Mouse (Mus musculus) spleen, postnatal 4 days (tissue): Measurements from ENCODE around the gene Plpp7.

Source experiments
- DNase-seq, 2 experiments: peaks; one replicate each; pipeline ENCODE4 v3.0.0; 2022; ENCODE audit warnings: low spot score in 2 of 2

Plpp7 gene

DNA sequence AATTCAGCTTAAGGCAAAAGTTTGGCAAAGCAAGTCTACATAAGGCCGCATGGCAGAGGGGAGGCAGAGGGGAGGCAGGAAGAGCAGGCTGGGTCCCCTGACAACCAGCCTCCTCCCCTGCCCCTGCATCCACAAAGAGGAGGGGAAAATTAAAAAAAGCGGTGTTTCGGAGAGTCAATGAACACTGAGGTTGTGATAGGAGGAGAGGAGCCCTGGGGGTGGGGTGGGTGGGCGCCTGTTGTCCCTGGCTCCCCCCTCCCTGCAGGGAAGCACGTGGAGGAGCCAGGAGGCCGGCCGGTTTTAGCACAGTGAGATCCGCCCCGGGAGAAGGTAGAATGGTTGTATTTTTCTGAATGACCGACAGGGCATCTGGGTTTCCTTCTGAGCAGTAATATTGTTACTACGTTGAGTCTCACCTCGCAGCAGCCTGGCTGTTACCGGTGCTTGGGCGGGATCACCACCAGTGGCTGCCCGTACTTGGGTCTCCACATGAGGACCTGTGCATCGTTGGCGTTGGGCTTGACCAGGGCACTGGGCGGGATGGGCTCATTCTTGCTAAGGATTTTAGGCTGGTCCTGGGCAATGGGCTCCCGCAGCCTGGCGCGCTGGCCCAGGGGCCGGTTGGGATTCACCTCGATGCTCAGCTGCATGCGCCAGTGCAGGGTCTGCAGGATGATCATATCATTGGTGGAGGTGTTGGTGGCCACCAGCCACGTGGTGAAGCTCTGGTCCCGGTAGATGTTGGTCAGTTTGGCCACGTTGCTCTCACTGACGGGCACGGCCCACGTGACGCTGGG lies 26.3 kb upstream of the Plpp7 start:
- DNase-seq = peak in 1 of 2 experiments; percentile 59

DNA sequence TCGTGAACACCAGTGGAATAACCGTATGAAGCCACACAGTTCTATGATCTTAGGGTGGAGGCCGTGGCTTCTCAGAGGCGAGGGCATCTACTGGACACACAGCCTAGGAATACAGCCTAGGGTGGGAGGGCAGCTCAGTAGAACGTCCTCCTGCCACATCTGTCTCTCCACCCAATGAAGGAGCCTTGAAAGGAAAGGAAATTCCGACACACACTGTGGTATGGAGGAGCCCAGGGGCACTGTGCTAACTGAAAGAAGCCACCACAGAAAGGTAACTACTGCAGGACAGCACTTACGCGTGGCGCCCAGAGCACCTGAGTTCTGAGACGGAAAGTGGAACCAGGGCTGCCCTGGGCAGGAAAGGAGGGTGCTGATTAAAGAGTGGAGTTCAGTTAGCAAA lies 24.6 kb upstream of the Plpp7 start:
- peak in 1 of 2 experiments; percentile 55 for DNase-seq

DNA sequence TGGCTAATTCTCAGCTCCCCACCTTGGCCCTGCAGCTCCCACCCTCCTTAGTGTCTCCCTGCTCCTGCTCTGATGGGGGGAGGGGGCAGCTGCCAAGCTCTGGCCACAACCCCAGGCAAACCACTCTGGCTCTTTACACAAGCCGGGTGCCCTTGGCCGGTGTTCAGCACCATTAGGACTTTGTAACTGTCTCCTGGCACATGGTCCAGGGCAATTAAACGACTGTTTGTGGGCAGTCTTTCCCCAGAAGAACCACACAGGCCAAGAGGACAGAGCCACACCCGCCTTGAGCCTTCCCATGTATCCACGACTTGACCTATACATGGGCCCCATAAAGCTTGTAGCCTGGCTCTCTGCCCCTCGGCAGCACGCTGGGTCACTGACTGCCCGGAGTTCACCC lies 20.9 kb upstream of the Plpp7 start:
- DNase-seq = no peak

DNA sequence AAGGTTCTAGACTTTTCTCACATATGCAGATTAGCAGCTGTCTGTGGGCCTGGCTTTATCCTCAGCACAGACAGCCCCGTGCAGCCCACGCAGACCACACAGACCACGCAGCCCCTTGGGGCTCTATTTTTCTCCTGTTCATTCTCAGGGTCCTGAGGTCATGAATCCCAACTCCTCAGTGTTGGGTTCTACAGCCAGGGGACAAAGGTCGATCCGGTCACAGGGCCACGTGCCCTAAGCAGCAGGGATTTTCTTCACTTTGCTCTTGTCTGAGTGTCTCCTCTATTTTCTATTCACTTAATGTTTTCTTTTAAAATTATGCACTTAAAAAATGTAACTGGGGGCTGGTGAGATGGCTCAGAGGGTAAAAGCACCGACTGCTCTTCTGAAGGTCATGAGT lies 20.0 kb upstream of the Plpp7 start:
- no peak for DNase-seq

DNA sequence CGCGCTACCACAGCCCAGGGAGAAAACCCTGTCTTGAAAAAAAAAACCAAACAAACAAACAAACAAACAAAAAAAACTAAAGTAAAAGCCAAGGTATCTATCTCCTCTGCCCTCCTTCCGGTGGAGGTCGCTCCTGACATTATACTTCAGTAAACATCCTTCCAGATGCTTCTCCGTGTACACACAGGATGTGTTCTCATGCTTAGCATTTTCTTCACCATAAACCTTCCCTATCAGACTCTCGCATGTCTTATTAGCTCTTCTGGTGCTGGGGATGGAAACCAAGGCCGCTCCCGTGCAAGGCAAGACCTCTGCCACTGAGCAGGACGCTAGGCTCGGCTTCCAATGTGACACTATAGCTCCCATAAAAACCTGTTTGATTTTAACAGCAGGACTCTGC lies 17.6 kb upstream of the Plpp7 start:
- DNase-seq = no peak

DNA sequence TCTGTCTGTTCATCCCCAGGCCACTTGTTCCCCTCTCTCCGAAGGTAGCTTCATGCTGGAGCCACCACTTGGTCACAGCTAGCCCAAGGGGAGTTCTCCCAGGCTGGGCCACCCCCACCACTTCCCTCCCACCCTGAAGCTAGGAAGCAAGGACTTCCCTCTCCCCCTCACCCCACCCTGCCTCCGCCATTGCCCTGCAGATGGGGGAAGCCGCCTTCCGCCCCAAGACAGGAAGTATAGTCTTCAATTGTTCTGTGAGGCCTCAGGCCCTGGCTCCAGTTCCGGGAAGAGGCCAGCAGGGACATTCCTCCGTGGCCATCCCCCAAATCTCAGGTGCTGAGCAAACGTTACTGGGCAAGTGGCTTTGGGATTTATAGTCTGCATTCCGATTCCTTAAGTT lies 16.8 kb upstream of the Plpp7 start:
- peak in 1 of 2 experiments; percentile 47 for DNase-seq

DNA sequence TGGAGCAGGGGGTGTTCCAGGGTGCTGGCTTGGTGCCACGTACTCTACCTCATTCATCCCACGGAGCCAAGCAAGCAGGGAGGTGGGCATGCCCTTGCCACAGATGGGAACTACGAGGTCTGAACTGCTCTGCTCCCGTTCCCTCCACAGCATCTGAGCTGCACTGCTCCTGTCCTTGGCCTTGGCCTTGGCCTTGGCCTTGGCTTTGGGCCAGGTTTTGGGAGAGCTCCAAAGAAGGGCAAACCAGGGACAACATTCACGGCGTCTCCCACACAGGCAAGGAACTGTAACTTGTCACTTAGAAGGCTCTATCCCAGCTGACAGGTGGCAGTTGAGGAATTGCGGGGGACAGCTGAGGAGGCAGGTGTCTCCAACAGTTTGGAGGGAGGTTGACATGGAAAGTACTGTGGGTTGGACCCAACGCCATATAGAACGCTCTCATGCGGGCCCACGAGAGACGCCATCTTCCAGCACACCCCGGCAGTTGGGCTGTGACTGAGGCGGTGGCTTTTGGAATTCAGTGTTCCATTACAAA lies 16.1 kb upstream of the Plpp7 start:
- no peak for DNase-seq

DNA sequence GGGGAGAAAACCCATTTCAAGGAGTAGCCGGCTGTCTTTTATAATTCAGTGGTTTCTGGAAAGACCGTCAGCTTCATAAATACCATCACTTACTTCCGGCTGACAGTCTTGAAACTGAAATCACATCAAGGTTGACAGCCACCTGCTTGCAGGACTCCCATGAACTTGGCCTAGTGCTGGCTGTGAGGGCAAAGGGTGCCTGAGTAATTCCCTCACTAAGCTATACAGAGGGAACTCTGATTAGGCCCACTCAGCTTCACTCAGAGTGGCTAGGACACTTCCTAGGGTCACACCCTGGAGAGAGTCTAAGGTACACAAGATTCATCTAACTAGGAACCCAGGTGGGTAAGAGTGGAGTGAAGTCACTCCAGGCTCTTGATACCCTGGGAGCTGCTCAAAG lies 14.6 kb upstream of the Plpp7 start:
- no peak for DNase-seq

DNA sequence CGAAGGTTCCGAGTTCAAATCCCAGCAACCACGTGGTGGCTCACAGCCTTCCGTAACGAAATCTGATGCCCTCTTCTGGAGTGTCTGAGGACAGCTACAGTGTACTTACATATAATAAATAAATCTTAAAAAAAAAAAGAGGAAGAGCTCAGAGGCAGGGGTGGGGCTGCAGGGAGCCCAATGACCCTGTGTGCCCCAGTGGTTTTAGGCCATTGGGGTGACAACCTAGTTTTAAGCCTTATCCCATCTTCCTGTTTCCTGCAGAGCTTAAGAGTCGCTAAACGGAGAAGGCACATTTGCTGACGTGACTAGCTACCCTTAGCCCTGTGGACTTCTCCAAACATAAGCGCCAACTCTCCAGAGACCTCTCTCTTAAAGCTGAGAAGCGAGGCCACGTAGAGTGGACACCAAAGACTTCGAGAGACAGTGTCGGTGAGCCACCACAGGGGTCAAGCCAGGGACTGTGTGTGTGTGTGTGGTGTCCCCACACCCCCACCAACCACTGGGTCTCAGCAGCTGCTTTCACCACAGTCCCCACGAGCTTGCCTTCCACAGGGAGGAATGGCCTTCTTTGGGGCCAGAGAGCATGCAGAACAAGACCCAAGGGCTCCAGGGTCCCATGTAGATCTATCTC lies 13.9 kb upstream of the Plpp7 start:
- DNase-seq = no peak

DNA sequence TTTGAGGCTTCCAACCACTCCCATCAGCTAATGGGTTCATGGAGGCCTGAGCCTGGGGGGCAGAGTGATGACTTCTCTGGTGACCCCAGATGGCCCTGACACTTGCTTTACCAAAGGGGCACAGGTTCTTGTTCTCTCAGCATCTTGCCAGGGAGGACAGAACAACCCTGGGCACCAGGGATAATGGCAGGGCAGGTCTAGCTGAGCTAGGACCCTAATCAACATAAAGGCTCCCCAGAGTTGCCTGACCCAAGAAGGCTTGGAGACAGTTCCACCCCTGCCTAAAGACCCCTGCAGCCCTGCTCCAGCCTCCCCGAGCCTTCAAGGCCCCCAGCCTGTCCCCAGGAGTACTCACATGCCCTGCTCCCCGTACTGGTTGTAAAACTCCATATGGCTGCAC lies 13.1 kb upstream of the Plpp7 start:
- peak in 1 of 2 experiments; percentile 74 for DNase-seq

DNA sequence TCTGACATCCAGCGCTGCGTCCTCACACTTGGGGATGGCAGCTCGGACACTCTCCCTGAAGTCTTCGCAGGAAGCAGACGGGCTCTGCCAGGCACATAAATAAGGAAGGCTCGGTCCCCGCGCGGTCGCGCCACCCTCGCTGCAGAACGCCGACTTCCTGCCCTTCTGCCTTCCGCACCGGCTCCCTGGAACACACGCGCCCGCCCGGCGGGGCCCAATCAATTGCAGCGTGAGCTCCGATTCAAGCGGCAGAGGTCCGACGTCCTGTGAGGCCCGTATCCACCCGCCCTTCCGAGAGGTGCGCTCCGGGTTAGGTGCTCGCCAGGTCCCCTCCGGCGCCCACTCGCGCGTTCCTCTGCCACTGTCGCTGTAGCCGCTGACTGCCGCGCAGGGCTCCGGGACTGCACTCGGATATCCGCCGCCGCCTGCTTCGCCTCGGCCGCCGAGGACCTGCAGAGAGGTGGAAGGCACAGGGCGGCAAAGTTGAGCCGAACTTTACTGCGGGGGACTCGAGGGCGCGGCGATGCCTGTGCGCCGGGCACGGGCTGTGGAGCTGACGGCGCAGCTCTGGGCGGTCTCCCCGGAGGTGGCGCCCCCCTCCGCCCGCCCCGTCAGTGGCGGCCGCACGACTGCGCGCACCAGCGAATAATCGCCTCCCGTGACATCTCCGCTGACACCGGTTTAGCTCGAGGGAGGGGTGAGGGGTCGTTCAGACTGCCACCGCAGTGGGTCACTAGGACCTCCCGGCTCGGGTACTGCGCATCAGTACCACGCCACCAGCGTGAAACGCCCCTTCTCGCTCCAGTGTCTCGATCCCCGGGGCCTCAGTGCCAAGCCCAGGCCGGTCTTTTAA lies 11.9 kb upstream of the Plpp7 start:
- peak; percentile 79 to 90 for DNase-seq

DNA sequence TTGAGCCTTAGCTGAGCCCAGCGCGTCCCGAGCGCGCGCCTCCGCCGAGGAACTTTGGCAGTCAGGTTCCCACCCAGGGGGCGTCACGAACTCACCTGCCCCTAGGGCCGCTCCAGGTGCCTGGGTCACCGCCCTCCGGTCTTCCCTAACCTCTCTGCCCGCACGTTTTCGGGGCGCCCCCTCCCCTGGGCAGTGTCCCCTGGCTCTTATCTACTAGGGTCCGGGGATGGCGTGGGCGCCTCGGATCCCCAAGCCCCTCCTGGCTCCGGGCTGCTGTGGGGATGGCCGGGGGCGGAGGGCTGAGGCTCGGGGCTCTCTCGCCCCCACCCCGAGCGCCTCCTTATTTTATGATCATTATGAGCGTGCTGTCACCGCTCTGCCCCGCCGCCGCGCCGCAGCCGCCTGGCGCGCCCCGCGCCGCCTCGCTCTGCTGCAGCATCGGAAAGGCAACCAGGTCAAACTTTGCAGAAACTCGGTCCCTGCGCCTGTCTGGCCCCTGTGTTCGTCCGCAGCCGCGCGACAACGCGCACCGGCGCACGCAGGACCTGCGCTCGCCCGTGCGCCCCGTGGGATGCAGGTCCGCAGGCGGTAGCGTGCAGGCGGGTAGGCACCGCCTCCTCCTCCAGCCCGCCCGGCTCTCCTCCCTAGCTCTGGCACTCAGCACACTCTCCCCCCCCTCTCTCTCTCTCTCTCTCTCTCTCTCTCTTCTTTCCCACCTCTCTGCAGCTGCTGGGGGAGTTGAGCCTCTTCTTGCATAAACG lies 11.0 kb upstream of the Plpp7 start, which contains the start of gene Fam78a:
TSS of gene Fam78a (minus strand) at position 747 of the 761 bp plus-strand sequence.
- DNase-seq = peak; percentile 67 to 82

DNA sequence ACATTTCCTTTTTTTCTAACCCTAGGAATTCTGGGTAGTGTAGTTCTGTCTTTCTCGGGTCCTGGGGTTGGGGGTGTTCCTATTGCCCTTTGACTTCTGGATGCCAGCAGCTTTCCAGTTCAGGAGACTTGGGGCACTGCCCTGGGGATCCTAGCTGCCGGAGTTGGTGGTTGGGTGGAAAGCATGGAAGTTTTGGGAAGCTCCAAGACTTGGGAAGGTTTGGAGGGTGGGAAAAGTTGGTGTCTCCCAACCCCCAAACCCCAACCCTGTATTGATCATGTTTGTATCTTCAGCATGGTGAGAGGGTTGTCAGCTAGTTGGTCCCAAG lies 10.5 kb upstream of the Plpp7 start:
- DNase-seq = no peak

DNA sequence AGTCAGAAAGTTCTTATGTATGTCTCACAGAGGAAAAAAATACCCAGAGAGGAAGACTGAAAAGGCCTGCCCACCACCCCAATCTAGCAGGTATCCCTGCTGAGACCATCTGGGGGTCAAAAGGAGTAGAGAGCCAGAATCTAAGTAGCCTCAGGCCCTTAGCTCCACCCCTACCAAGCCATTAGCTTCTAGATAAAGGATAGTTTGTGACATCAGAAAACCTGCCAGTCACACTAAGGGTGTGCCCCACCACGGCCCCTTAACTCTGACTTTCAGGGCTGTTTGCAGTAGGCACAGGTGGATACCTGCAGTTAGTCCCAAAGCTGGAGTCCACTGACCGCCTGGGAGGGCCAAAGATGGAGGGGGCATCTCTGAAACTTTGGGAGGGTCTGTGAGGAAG lies 10.1 kb upstream of the Plpp7 start:
- DNase-seq = peak in 1 of 2 experiments; percentile 68

DNA sequence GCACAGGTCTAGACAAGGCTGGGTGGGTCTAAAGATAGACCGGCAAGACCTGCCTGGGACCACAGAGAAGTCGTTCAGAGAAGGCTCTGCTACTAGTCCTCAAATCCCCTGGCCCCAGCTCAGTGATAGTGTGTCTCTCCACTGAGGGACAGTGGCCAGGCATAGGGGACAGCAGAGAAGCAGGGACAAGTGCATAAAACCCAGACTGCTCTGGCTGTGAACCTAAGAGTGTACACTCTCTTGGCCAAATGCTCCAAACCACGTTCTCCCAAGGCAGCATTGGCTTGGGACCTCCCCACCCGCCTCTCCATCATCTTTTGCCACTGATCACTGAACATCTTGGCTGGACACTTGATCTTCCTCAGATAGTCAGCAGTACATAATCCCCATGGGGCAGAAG lies 7.7 kb upstream of the Plpp7 start:
- no peak for DNase-seq

DNA sequence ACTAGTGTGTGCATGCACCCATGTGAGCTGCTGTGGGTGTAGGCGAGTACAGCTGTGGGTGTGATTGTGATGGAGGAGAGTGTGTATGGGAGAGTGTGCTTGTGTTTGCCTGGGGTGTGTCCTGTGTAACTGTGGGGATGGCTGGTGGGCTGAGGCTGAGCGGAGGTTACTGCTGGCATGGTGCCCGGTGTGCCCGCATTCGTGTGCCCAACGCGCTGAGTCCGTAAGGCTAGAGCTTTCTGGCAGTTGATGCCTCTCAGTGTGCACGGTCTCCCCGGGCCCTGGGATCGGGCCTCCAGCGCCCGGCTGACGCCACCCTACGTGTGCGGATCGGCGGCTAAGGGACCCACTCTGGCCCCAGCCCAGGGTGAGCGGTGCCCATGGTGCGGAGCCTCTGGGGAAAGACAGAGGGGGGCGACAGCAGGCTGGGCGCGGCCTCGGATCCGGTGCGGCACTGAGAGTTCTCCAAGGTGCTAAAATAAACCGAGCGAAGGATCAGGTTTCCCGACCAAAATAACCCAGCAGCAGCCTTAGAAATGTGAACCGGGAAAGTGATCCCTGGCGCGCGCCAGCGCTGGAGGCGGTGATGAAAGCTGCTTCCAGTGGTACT lies 6.9 kb upstream of the Plpp7 start:
- DNase-seq = no peak

DNA sequence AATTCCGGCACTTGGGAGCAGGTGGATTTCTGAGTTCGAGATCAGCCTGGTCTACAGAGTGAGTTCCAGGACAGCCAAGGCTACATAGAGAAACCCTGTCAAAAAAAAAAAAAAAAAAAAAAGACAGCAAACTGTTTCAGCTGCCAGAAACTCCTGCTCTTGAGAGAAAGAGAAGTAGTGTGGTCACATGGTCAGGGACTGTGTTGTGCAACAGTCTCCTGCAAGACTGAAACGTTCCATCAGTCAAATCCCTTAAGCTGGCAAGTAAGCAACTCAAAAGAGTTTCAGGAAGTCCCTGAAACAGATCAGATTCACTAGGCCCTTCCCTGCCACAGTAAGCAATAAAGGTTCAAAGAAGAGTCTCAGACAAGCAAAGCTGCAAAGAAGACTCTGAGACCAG lies 5.7 kb upstream of the Plpp7 start:
- no peak for DNase-seq

DNA sequence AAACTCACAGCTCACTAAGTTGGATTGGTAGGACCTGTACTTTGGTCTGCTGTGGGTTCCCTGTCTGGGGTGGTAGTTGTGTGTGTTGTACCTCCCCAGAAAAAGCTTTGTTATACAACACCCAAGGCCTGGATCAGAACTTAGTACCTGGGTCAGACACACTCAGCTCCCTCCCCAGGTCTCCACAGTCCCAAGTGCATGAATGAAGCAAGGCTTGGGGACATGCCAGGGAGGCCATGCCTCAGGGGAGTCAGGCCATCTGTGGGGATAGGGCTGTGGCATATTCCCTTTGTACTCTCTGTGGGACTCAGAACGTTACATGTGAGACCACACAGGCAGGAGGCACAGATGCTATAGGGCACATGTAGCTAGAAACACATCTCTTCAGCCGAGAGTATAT lies 5.2 kb upstream of the Plpp7 start:
- DNase-seq = no peak

DNA sequence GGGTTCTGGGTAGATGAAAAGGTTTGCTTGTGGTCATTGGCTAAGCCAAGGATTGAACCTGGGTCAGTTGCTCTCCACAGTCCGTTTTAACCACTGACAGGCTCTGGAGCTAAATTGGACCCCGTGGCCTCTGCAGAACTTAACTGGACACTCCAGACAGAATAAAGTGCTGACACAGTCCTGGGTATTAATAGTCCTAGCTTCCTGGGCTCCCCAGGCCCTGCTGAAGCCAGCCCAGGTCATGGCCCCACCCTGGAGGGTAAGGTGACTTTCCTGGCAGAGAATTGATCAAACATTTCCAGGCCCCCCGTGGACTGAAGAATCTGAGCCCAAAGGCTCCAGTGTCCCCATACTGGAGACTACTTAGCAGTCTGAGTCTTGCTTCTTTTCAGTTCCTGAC lies 3.4 kb upstream of the Plpp7 start:
- DNase-seq = no peak

DNA sequence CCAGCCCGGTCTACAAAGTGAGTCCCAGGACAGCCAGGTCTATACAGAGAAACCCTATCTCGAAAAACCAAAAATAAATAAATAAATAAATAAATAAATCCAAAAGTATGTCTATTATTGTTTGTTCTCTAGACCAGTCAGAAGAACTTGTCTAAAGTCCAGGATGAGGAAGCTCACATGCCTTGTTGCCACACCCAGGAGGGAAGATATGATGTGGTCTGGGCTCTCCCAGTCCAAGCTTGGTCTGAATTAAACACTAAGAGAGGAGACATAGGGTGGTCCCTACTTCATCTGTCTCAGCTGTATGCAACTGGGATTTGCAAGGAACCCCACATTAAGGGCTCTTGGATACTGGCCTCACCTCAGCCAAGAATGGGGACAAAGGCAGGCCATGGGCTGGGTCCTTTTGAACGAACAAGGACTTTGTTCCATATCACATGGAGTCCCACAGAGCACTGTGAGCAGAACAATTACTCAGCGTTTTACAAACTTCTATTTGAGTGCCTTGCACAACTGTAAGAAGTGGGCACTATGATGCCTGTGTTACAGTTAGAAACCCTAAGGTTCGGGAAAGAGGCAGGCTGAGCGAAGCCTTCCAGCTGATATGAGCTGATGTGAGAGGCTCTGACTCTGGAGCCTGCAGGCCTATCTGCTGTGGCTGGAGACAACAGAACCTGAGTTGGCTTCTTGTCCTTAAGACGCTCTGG lies 1.2 kb upstream of the Plpp7 start:
- DNase-seq = no peak

DNA sequence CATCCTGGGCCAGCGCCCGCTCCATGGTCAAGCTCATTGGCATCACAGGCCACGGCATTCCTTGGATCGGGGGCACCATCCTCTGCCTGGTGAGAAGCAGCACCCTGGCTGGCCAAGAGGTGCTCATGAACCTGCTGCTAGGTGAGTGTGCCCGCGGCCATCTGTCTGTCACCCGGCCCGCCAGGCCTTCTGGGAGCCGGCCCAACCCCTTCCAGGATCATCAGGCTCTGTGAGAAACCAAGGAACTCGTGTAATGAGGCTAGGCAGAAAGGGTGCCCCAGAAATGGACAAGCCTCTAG lies 743 bp downstream of the Plpp7 start:
- no peak for DNase-seq
